Mouse (Mus musculus) MEL (cell line): ENCODE results near the gene Wfdc5. TPM values are rescaled to one million over a fixed set of nuclear protein-coding genes. Genes with fewer than 3 reads are reported as not detected.

Experiments
- DNase-seq: peaks from one replicate; pipeline ENCODE4 v3.0.0; 2011; ENCODE audit warnings: low read depth, low spot score
- H3K27ac ChIP-seq: 2 replicates; pipeline ENCODE4 v1.5.1; 2012; ENCODE audit warnings: low read depth, mild to moderate bottlenecking, control low read depth, low read length, moderate library complexity; ENCODE audit not compliant: control insufficient read depth
- H3K27me3 ChIP-seq, 2 experiments: fragments of 150-350 bp in 1 of 2; sonication (generic) in 1 of 2; 2 replicates each; pipeline ENCODE4 v1.6.1; 2012; ENCODE audit warnings: low read length in 2 of 2, mild to moderate bottlenecking in 2 of 2, improper control_type of control experiment in 1 of 2, moderate library complexity in 1 of 2; ENCODE audit not compliant: insufficient read depth in 2 of 2, control insufficient read depth in 1 of 2
- H3K36me3 ChIP-seq, 2 experiments: 2 replicates each; pipeline ENCODE4 v1.6.1; 2012 to 2014; ENCODE audit warnings: low read length in 2 of 2, improper control_type of control experiment in 1 of 2, inconsistent platforms in 1 of 2, mild to moderate bottlenecking in 1 of 2; ENCODE audit not compliant: insufficient read depth in 2 of 2, control insufficient read depth in 1 of 2
- H3K4me1 ChIP-seq, 2 experiments: fragments of 150-350 bp in 1 of 2; sonication (generic) in 1 of 2; 2 replicates each; pipeline ENCODE4 v1.6.1; 2012; ENCODE audit warnings: low read length in 2 of 2, improper control_type of control experiment in 1 of 2, mild to moderate bottlenecking in 1 of 2; ENCODE audit not compliant: insufficient read depth in 2 of 2, control insufficient read depth in 1 of 2
- H3K4me3 ChIP-seq, 2 experiments: fragments of 150-350 bp in 1 of 2; sonication (generic) in 1 of 2; 2 replicates each; pipeline ENCODE4 v1.5.1; 2012; ENCODE audit warnings: low read depth in 2 of 2, low read length in 2 of 2, mild to moderate bottlenecking in 2 of 2, moderate library complexity in 2 of 2, control low read depth in 1 of 2, improper control_type of control experiment in 1 of 2; ENCODE audit not compliant: control insufficient read depth in 1 of 2, insufficient read depth in 1 of 2
- H3K79me2 ChIP-seq: 2 replicates; pipeline ENCODE4 v1.6.1; 2012; ENCODE audit warnings: mild to moderate bottlenecking, low read length, moderate library complexity; ENCODE audit not compliant: control insufficient read depth, poor library complexity, insufficient read depth
- H3K9ac ChIP-seq: 2 replicates; pipeline ENCODE4 v1.6.1; 2012; ENCODE audit warnings: low read depth, mild to moderate bottlenecking, control low read depth, low read length, moderate library complexity; ENCODE audit not compliant: control insufficient read depth, poor library complexity, severe bottlenecking
- H3K9me3 ChIP-seq: fragments of 150-350 bp; sonication (generic); replicated peaks from 2 replicates; pipeline ENCODE4 v1.6.1; 2012; ENCODE audit warnings: mild to moderate bottlenecking, low read length, improper control_type of control experiment, moderate library complexity; ENCODE audit not compliant: insufficient read depth
- BHLHE40 ChIP-seq: IDR thresholded peaks from 2 replicates; pipeline ENCODE4 v1.6.1; 2012; ENCODE audit warnings: low read depth, mild to moderate bottlenecking, inconsistent platforms, low read length, improper control_type of control experiment, borderline replicate concordance
- CHD1 ChIP-seq: IDR thresholded peaks from 2 replicates; pipeline ENCODE4 v1.6.1; 2012; ENCODE audit warnings: low read depth, mild to moderate bottlenecking, inconsistent platforms, low read length, improper control_type of control experiment
- CHD2 ChIP-seq: IDR thresholded peaks from 2 replicates; pipeline ENCODE4 v1.6.1; 2011; ENCODE audit warnings: low read length, improper control_type of control experiment
- CTCF ChIP-seq, 3 experiments: IDR thresholded peaks in 2 of 3; conservative IDR thresholded peaks in 1 of 3; 2 replicates each; pipeline ENCODE4 v1.5.1; 2011 to 2012; ENCODE audit warnings: low read length in 3 of 3, low read depth in 2 of 3, mild to moderate bottlenecking in 2 of 3, improper control_type of control experiment in 1 of 3, inconsistent platforms in 1 of 3, mixed read lengths in 1 of 3, moderate library complexity in 1 of 3; ENCODE audit not compliant: control insufficient read depth in 1 of 3, insufficient read depth in 1 of 3, poor library complexity in 1 of 3, severe bottlenecking in 1 of 3
- E2F4 ChIP-seq: IDR thresholded peaks from 2 replicates; pipeline ENCODE4 v1.6.1; 2011; ENCODE audit warnings: low read depth, low read length, improper control_type of control experiment, borderline replicate concordance
- ELF1 ChIP-seq: IDR thresholded peaks from 2 replicates; pipeline ENCODE4 v1.6.1; 2014; ENCODE audit warnings: low read depth, mild to moderate bottlenecking, inconsistent platforms, low read length, improper control_type of control experiment, moderate library complexity
- EP300 ChIP-seq, 2 experiments: IDR thresholded peaks; 2 replicates each; pipeline ENCODE4 v1.6.1; 2011; ENCODE audit warnings: improper control_type of control experiment in 2 of 2, low read length in 2 of 2, low read depth in 1 of 2, mild to moderate bottlenecking in 1 of 2
- GABPA ChIP-seq: IDR thresholded peaks from 2 replicates; pipeline ENCODE4 v1.6.1; 2012; ENCODE audit warnings: low read depth, mild to moderate bottlenecking, inconsistent platforms, low read length, improper control_type of control experiment, moderate library complexity
- GATA1 ChIP-seq: IDR thresholded peaks from 2 replicates; pipeline ENCODE4 v1.6.1; 2011; ENCODE audit warnings: low read depth, low read length, improper control_type of control experiment
- HCFC1 ChIP-seq: IDR thresholded peaks from 2 replicates; pipeline ENCODE4 v1.6.1; 2012; ENCODE audit warnings: low read depth, mild to moderate bottlenecking, inconsistent platforms, low read length, improper control_type of control experiment, moderate library complexity
- MAFK ChIP-seq: IDR thresholded peaks from 2 replicates; pipeline ENCODE4 v1.6.1; 2011; ENCODE audit warnings: low read depth, mild to moderate bottlenecking, low read length, improper control_type of control experiment, borderline replicate concordance
- MXI1 ChIP-seq: IDR thresholded peaks from 2 replicates; pipeline ENCODE4 v1.6.1; 2011; ENCODE audit warnings: mild to moderate bottlenecking, low read depth, low read length, improper control_type of control experiment
- POLR2AphosphoS2 ChIP-seq: IDR thresholded peaks from 2 replicates; pipeline ENCODE4 v1.6.1; 2011; ENCODE audit warnings: low read length, improper control_type of control experiment
- RCOR1 ChIP-seq: IDR thresholded peaks from 2 replicates; pipeline ENCODE4 v1.6.1; 2012; ENCODE audit warnings: low read depth, mild to moderate bottlenecking, inconsistent platforms, low read length, improper control_type of control experiment
- TAL1 ChIP-seq: IDR thresholded peaks from 2 replicates; pipeline ENCODE4 v1.6.1; 2012; ENCODE audit warnings: mild to moderate bottlenecking, inconsistent platforms, low read length, moderate library complexity, mixed read lengths
- TBP ChIP-seq: IDR thresholded peaks from 2 replicates; pipeline ENCODE4 v1.8.0; 2011; ENCODE audit warnings: low read depth, low read length, improper control_type of control experiment
- TCF12 ChIP-seq: IDR thresholded peaks from 2 replicates; pipeline ENCODE4 v1.6.1; 2014; ENCODE audit warnings: low read depth, mild to moderate bottlenecking, inconsistent platforms, low read length, improper control_type of control experiment, moderate library complexity
- USF1 ChIP-seq: IDR thresholded peaks from 2 replicates; pipeline ENCODE4 v1.6.1; 2014; ENCODE audit warnings: low read depth, mild to moderate bottlenecking, inconsistent platforms, low read length, improper control_type of control experiment, moderate library complexity
- ZKSCAN1 ChIP-seq: IDR thresholded peaks from 2 replicates; pipeline ENCODE4 v1.6.1; 2012; ENCODE audit warnings: low read depth, mild to moderate bottlenecking, inconsistent platforms, low read length, improper control_type of control experiment, moderate library complexity
- ZMIZ1 ChIP-seq: IDR thresholded peaks from 2 replicates; pipeline ENCODE4 v1.6.1; 2012; ENCODE audit warnings: low read depth, mild to moderate bottlenecking, inconsistent platforms, low read length, improper control_type of control experiment, moderate library complexity
- polyA plus RNA-seq, 2 experiments: library from polyadenylated mRNA; stranded (reverse) in 1 of 2; unstranded in 1 of 2; fragments of >175 nt in 1 of 2; fragments of >200 nt in 1 of 2; gene quantifications; 2 replicates each; pipeline versions ENCODE4 v1.2.1 to v1.2.4; 2012; ENCODE audit warnings: low replicate concordance in 2 of 2, low read depth in 1 of 2; ENCODE audit not compliant: insufficient read length in 2 of 2, insufficient read depth in 1 of 2, missing spikeins in 1 of 2
- total RNA-seq: library from RNA; depleted of rRNA; stranded (reverse); fragments of 300-350 nt; gene quantifications from 2 replicates; pipeline ENCODE4 v1.2.3, GENCODE M21; 2012

The Wfdc5 gene
- total and polyA plus RNA-seq, 3 experiments: not detected

DNA sequence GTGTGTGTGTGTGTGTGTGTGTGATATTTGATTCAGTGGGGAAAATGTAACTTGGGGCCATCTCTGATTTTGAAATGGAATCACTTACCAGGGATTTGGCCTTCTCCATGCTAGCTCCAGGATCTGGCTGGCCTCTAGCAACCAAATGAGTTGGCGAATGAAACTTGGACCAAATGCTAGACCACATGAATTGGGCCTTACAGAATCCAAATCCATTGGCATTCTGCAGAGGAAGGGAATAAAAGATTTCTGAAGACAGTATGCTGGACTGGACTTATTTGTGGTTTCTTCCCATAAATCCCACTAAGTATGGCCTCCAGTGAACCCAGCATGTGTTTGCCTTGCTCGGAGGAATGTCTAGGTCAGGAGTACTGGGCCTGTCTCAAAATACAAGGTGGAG is 23.7 kb downstream of the Wfdc5 start:
- H3K27ac ChIP-seq: no peak overlapping the region
- no peak for DNase-seq

DNA sequence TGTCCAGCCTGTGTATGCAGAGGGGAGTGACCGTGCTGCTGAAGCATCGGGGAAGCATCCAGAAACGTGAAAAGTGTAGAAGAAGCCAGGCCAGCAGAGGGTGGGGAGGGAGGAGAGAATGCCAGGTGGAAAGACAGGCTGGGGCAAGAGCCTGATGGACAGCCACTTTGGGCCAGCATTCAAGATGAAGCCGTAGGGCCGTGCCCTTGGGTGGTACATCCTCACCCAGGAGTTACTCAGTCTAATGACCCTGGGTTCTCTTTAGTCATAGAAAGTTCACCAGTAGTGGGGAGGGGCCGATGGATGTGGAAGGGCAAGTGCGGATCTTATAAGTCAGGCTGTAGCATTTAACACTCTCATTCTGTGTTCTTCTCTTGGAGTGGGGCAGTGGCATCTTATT is 26.4 kb downstream of the Wfdc5 start:
- Histone ChIP-seq H3K27ac (no peak overlapping the region), H3K36me3 (peaks cover 0 to 5% of the 10 kb centered on the region in 2 experiments; a peak in 2 of 4 replicates), H3K27me3 (no peaks in the 10 kb centered on the region), H3K9ac (no peak overlapping the region), H3K4me1 (no peaks in the 10 kb centered on the region), H3K4me3 (no peak overlapping the region), H3K9me3 (no peaks in the 10 kb centered on the region), H3K79me2 (no peaks in the 10 kb centered on the region)
- TF ChIP-seq TAL1: no peak
- TF ChIP-seq BHLHE40: no peak
- no peak for TF ChIP-seq GATA1
- TF ChIP-seq CTCF (IDR thresholded peaks at IDR 0.05 in 2 of 3, conservative IDR thresholded peaks at IDR 0.05 in 1 of 3; ENCODE audit: control insufficient read depth in 1 of 3, insufficient read depth in 1 of 3, low read depth in 2 of 3, low read length in 3 of 3, poor library complexity in 1 of 3, severe bottlenecking in 1 of 3): no peak
- TF ChIP-seq POLR2AphosphoS2: no peak
- DNase-seq: no peak

More for the DNA sequence above, 23.7 kb downstream of the Wfdc5 start:
- H3K4me3 ChIP-seq: no peak overlapping the region
- TF ChIP-seq HCFC1: no peak
- TF ChIP-seq, all 39 proteins: peak for 0
- no peaks in the 10 kb centered on the region for H3K4me1 ChIP-seq
- H3K36me3 ChIP-seq: peaks cover 0 to 1% of the 10 kb centered on the region in 2 experiments; a peak in 1 of 4 replicates
- H3K9me3 ChIP-seq: no peaks in the 10 kb centered on the region
- no peak overlapping the region for H3K9ac ChIP-seq
- no peaks in the 10 kb centered on the region for H3K27me3 ChIP-seq
- H3K79me2 ChIP-seq: no peaks in the 10 kb centered on the region

DNA sequence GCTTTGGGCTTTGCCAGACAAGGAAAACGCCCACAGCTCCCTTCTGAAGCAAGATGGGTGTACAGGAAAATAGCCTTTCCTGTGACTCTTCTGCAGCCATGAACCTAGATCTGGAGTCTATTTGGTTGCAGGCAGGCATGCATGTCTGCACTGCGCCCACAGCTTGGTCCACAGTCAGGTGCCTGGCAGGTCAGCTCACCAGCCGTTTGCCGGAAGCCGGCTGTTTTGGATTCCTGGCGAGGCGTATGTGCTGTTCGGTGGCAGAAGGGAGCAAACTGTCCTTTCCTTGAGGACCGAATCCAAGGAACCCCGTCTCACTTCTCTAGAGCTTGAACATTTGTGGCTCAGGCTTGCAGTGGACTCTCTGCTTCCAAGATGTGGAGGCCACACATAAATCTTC is 28.5 kb downstream of the Wfdc5 start:
- peaks cover 0 to 6% of the 10 kb centered on the region in 2 experiments; a peak in 2 of 4 replicates for H3K36me3 ChIP-seq
- DNase-seq: no peak

More for the DNA sequence above, 28.5 kb downstream of the Wfdc5 start:
- no peaks in the 10 kb centered on the region for H3K4me1 ChIP-seq
- no peak overlapping the region for H3K9ac ChIP-seq
- H3K79me2 ChIP-seq: no peaks in the 10 kb centered on the region
- TF ChIP-seq EP300 (IDR thresholded peaks at IDR 0.05; ENCODE audit: low read depth in 1 of 2, low read length in 2 of 2) (no peak), MXI1 (no peak), TAL1 (no peak), TBP (no peak), TCF12 (no peak), ZKSCAN1 (no peak), RCOR1 (no peak), CHD2 (no peak), MAFK (no peak), USF1 (no peak), CTCF (IDR thresholded peaks at IDR 0.05 in 2 of 3, conservative IDR thresholded peaks at IDR 0.05 in 1 of 3; ENCODE audit: control insufficient read depth in 1 of 3, insufficient read depth in 1 of 3, low read depth in 2 of 3, low read length in 3 of 3, poor library complexity in 1 of 3, severe bottlenecking in 1 of 3) (no peak), GATA1 (no peak), ZMIZ1 (no peak), E2F4 (no peak), ELF1 (no peak), GABPA (no peak), CHD1 (no peak), HCFC1 (no peak)
- TF ChIP-seq, all 39 proteins: peak for 0
- no peak overlapping the region for H3K27ac ChIP-seq
- no peaks in the 10 kb centered on the region for H3K9me3 ChIP-seq
- H3K27me3 ChIP-seq: no peaks in the 10 kb centered on the region
- H3K4me3 ChIP-seq: no peak overlapping the region
